Mouse (Mus musculus): ENCODE results near the gene Tle4.

GRCm38 (mm10) chr19:14416845-14417244 lies 181.0 kb downstream of the Tle4 start:
- no peak for TF ChIP-seq CTCF (IDR thresholded peaks at IDR 0.05; ENCODE audit: low read depth, low read length)
- no peak for TF ChIP-seq POLR2AphosphoS5 (IDR thresholded peaks at IDR 0.05; ENCODE audit: insufficient replicate concordance, low read depth, low read length)
- TF ChIP-seq GATA1 (IDR thresholded peaks at IDR 0.05; ENCODE audit: borderline replicate concordance, low read length) = no peak
